Mouse (Mus musculus) neural tube, embryonic 11.5 days (tissue): ENCODE results near the gene Myh9. TPM values are rescaled to one million over a fixed set of nuclear protein-coding genes. Genes with fewer than 3 reads are reported as not detected.
A peak's percentile ranks its signal among the peaks of the same experiment; 100 is the strongest.

Source experiments
- ATAC-seq: fragments of 200-750 bp; cut with Nextera tagmentation; 2 replicates; pipeline ENCODE4 v1.8.0; 2017; ENCODE audit warnings: moderate number of reproducible peaks, mild to moderate bottlenecking, moderate TSS enrichment, moderate library complexity; ENCODE audit not compliant: insufficient read depth, low FRiP score, low TSS enrichment
- DNase-seq: peaks from one replicate; pipeline ENCODE4 v3.0.0-alpha.2; 2015; ENCODE audit warnings: low spot score
- H3K27ac ChIP-seq: fragments of 300-500 bp; sonication (generic); 2 replicates; pipeline ENCODE4 v1.5.1; 2014; ENCODE audit warnings: low read depth, mild to moderate bottlenecking, low read length
- H3K27me3 ChIP-seq: fragments of 300-500 bp; sonication (generic); 2 replicates; pipeline ENCODE4 v1.6.1; 2014; ENCODE audit warnings: mild to moderate bottlenecking, low read length, mixed read lengths; ENCODE audit not compliant: control insufficient read depth, insufficient read depth
- H3K36me3 ChIP-seq: fragments of 300-500 bp; sonication (generic); 2 replicates; pipeline ENCODE4 v1.6.1; 2014; ENCODE audit warnings: mild to moderate bottlenecking, low read length, moderate library complexity, mixed read lengths; ENCODE audit not compliant: control insufficient read depth, insufficient read depth
- H3K4me1 ChIP-seq: fragments of 300-500 bp; sonication (generic); 2 replicates; pipeline ENCODE4 v1.6.1; 2014; ENCODE audit warnings: low read length, mixed read lengths; ENCODE audit not compliant: control insufficient read depth, insufficient read depth
- H3K4me2 ChIP-seq: fragments of 300-500 bp; sonication (generic); 2 replicates; pipeline ENCODE4 v1.6.1; 2014; ENCODE audit warnings: low read depth, mild to moderate bottlenecking, moderate library complexity
- H3K4me3 ChIP-seq: fragments of 300-500 bp; sonication (generic); 2 replicates; pipeline ENCODE4 v1.5.1; 2014; ENCODE audit warnings: low read depth, low read length
- H3K9ac ChIP-seq: fragments of 300-500 bp; sonication (generic); 2 replicates; pipeline ENCODE4 v1.6.1; 2014; ENCODE audit warnings: mild to moderate bottlenecking, low read length
- H3K9me3 ChIP-seq: fragments of 300-500 bp; sonication (generic); 2 replicates; pipeline ENCODE4 v1.6.1; 2016; ENCODE audit warnings: low read length; ENCODE audit not compliant: control insufficient read depth
- WGBS: fragments of 180-500 bp; shearing (Covaris S2); extraction: QIAGEN DNeasy Blood & Tissue Kit; methylation state at CpG from one replicate; pipeline ENCODE4 v1.1.7; 2014; 5-methylcytosine and 5-hydroxymethylcytosine counted together
- polyA plus RNA-seq: library from polyadenylated mRNA; unstranded; fragments of >200 nt; fragmentation: Nextera tagmentation; extraction: Ambion mirVana; gene quantifications from 2 replicates; pipeline ENCODE4 v1.2.1, GENCODE M21; 2014

Myh9 gene
- polyA plus RNA-seq, 1 experiment from 2014 or later = 24.5 TPM

DNA sequence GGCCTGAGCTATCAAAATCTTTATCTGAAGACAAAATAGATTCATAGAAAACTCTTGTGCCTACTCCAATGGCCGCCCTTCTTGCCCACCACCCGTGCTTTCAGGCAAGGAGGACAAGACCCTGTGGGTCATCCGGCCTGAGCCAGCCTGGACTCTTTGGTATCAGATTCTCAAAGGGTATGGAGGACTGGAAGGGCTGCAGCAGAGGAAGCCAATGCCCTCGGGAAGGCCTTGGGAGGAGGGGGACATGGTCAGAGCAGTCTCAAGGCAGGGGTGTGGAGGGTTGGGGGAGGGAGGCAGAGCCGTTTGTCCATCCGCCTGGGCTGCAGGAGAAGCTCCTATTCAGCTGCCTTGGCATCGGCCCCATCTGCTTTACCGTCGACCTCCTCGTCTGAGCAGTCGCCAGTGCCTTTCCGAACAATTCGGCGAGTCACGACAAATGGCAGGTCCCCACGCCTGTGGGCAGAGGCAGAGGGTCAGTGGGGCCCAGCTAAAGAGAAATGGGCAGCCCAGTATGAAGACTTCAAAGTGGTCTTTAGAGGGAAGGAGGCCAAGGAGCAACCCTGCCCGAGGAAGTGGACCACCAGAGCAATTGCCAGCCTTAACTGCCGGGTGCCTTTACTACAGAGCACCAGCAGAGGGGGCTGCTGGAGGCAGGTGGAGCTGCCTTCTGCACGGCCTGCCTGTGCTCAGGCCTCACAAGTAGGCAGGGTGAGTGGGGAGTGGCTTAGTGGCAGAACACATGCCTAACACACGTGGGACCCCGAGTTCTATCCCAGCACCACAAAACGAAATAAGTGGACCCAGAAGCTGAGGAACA, 80.2 kb downstream of the Myh9 start:
- ATAC-seq (no peak), DNase-seq (peak; percentile 44)
- peaks cover 13% of the 10 kb centered on the region for H3K36me3 ChIP-seq
- H3K9ac ChIP-seq = no peak overlapping the region
- H3K4me2 ChIP-seq = no peak overlapping the region
- WGBS = 76% methylated on average over 22 of the region's 22 CpGs
- H3K9me3 ChIP-seq = no peaks in the 10 kb centered on the region
- H3K27ac ChIP-seq = no peak overlapping the region
- H3K4me3 ChIP-seq = no peak overlapping the region
- H3K4me1 ChIP-seq = no peaks in the 10 kb centered on the region
- no peaks in the 10 kb centered on the region for H3K27me3 ChIP-seq

DNA sequence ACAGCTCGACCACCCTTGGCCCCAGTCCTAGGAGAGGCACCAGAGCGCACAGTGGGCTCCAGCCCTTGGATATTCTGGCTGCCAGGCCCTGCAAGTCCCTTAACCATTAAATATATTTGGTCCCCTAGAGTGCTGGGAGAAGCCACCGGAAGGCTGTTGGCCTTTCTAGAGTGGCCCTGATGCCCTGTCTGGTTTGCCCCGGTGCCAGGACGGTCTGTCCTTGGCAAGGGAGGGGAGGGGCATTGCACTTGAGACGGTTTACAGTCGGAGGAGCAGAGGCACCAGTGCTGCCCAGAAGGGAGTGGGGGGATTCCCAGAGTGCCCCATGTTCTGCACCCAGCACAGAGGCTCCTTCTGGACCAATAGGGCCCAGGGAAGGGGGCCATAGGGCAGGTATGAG, 80.9 kb downstream of the Myh9 start:
- Histone ChIP-seq H3K27me3 (no peaks in the 10 kb centered on the region), H3K27ac (no peak overlapping the region), H3K9ac (no peak overlapping the region), H3K4me3 (no peak overlapping the region), H3K4me2 (no peak overlapping the region), H3K9me3 (no peaks in the 10 kb centered on the region), H3K4me1 (no peaks in the 10 kb centered on the region), H3K36me3 (peaks cover 9% of the 10 kb centered on the region)
- DNase-seq = no peak
- WGBS = 90% methylated on average over 7 of the region's 7 CpGs
- no peak for ATAC-seq

DNA sequence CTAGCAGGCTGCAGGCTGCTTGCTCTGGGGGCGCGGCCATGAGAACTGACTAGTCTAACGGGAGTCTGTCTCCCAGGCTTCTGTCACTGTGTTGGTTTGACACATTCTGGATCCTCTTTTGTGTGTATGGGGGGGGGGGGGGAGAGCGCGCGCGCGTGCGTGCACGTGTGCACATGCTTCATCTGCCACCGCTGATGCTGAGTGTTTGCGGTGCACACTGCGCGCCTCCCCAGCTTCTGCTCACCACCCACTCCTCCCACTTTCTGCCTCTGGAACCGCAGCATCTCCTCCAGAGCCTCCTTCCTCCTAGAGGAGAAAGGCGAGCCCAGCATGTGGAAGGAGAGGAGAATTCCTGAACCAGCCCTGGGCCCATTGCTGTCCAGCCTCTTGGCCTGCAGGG, 81.9 kb downstream of the Myh9 start:
- H3K27me3 ChIP-seq = no peaks in the 10 kb centered on the region
- no peaks in the 10 kb centered on the region for H3K4me1 ChIP-seq
- H3K9me3 ChIP-seq = no peaks in the 10 kb centered on the region
- no peak overlapping the region for H3K27ac ChIP-seq
- H3K4me3 ChIP-seq = no peak overlapping the region
- DNase-seq = no peak
- WGBS = 87% methylated on average over 11 of the region's 16 CpGs
- no peak overlapping the region for H3K9ac ChIP-seq
- H3K4me2 ChIP-seq = no peak overlapping the region
- H3K36me3 ChIP-seq = peaks cover 7% of the 10 kb centered on the region
- ATAC-seq = no peak

DNA sequence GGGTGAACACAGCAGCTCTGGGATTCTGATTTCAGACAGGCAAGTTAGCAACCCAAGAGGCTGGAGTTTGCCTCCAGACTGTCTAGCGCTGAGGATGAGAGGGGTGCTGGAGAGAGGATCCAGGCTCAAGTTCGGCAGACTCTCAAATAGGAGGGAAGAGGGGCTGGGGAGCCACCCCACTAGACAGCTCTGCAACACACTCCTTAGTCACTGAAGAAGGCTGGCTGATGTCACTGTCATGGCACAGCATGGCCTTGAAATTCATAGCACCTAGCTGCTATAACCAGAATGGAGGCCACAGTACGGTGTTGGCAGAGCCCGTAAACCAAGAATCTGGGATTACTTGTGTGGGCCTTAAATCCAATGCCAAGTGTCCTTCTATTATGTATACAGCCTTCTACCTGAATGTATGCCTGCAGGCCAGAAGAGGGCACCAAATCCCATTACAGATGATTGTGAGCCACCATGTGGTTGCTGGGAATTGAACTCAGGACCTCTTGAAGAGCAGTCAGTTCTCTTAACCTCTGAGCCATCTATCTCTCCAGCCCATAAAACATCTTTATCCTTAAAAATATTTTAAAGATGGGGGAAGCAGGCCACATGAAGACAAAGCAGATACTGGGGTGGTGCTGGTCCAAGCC, 84.3 kb downstream of the Myh9 start:
- DNase-seq = no peak
- H3K4me1 ChIP-seq = no peaks in the 10 kb centered on the region
- 85% methylated on average over 4 of the region's 4 CpGs for WGBS

DNA sequence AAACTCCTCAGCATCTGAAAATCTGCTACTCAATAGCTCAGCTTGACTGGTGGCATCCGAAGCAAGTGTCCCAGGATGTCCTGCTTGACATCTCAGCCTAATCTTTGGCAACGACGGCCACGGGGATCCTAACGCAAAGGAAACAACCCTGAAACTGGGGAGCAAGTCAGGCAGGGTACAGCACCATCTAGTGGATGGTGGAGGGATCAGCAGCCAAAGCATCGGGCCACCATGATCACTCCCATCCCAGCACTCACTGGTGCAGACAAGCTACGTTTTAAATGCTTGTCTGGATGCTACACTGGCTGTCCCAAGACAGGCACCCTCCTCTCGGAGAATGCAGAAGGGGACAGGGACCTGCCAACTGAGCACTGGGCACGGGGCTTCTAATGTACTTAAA, 85.1 kb downstream of the Myh9 start, which contains the start of gene Apol8:
Gene Apol8 (minus strand): TSS at position 156 of the 400 bp plus-strand sequence.
- DNase-seq (peak; percentile 64), ATAC-seq (no peak)
- no peaks in the 10 kb centered on the region for H3K27me3 ChIP-seq
- 11% methylated on average over 9 of the region's 9 CpGs for WGBS
- H3K27ac ChIP-seq = no peak within 1 kb of the TSS
- H3K36me3 ChIP-seq = no peaks in the 10 kb centered on the region; the same call in 1 of the 2 replicates
- no peak within 1 kb of the TSS for H3K4me3 ChIP-seq
- H3K9ac ChIP-seq = no peak within 1 kb of the TSS
- H3K4me1 ChIP-seq = no peaks in the 10 kb centered on the region
- H3K4me2 ChIP-seq = no peak within 1 kb of the TSS
- H3K9me3 ChIP-seq = no peaks in the 10 kb centered on the region

More for the DNA sequence above, 84.3 kb downstream of the Myh9 start:
- no peak for ATAC-seq
- H3K36me3 ChIP-seq = peaks cover 3% of the 10 kb centered on the region; the same call in 1 of the 2 replicates
- no peaks in the 10 kb centered on the region for H3K9me3 ChIP-seq
- H3K27ac ChIP-seq = no peak overlapping the region
- H3K4me3 ChIP-seq = no peak overlapping the region
- H3K27me3 ChIP-seq = no peaks in the 10 kb centered on the region
- H3K9ac ChIP-seq = no peak overlapping the region
- no peak overlapping the region for H3K4me2 ChIP-seq

DNA sequence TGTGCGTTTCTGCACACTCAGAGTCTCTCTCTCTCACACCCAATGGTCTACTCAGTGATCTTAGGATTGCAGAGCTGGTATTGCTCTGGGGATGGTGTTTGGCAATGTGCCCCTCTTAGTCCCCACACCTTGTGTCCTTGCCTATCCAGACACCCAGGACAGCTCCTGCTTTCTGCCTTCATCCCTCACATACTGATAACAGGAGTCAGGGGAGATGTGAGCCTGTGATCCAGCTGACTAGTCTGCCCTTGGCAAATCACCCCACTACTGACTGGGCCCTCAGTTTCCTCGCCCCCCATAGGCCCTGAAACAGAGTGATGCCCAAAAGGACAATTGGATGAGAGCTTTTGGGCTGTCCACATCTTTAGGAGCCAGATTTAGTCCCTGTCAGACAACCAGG, 85.9 kb downstream of the Myh9 start:
- Histone ChIP-seq H3K27ac (no peak overlapping the region), H3K36me3 (no peaks in the 10 kb centered on the region), H3K9me3 (no peaks in the 10 kb centered on the region), H3K4me2 (no peak overlapping the region), H3K4me3 (no peak overlapping the region), H3K9ac (no peak overlapping the region), H3K27me3 (no peaks in the 10 kb centered on the region), H3K4me1 (no peaks in the 10 kb centered on the region)
- ATAC-seq (no peak), DNase-seq (no peak)
- WGBS = 59% methylated on average over 2 of the region's 2 CpGs

DNA sequence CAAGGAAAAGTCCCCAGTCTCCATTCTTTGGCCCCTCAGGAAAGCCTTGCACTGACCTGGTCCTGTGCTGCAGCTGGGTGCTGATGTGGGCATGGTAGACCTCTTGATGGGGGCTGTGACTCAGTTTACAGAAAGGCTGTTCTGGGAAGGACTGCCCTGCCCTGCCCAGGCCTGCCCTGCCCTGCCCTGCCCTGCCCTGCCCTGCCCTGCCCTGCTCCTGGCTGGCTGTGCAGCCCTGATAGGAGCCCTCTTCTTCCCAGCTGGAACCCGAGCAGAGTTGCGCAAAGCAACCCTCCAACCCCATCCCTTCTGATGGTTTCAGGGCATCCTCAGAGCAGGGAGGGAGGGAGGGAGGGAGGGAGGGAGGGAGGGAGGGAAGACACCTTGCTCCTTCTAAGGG, 86.8 kb downstream of the Myh9 start:
- no peaks in the 10 kb centered on the region for H3K9me3 ChIP-seq
- no peaks in the 10 kb centered on the region for H3K36me3 ChIP-seq
- H3K4me1 ChIP-seq = no peaks in the 10 kb centered on the region
- no peak overlapping the region for H3K9ac ChIP-seq
- H3K4me2 ChIP-seq = no peak overlapping the region
- no CpG with 5 or more reads among the region's 2 CpGs for WGBS
- ATAC-seq = no peak
- no peaks in the 10 kb centered on the region for H3K27me3 ChIP-seq
- no peak overlapping the region for H3K4me3 ChIP-seq
- H3K27ac ChIP-seq = no peak overlapping the region
- DNase-seq = no peak

DNA sequence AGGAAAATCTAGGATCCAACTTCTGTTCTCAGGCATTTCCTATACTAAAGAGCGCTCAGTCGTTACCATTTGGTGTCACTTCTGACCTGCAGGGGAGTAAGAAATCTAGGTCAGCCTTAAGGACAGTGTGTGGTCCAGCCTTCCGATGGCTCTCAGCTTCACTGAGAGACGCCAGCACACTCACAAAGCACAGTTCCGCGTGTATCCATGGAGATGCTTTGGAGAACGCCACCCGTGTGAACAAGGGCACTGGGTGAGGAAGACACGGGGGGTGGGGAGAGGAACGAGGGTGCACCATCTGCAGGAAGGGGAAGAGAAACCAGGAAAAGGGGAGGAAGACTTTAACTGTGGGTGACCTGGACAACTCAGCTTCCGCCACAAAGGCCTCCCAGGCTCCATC, 89.5 kb downstream of the Myh9 start:
- Histone ChIP-seq H3K9me3 (no peaks in the 10 kb centered on the region), H3K4me1 (no peaks in the 10 kb centered on the region), H3K27ac (no peak overlapping the region), H3K9ac (no peak overlapping the region), H3K27me3 (no peaks in the 10 kb centered on the region), H3K36me3 (no peaks in the 10 kb centered on the region), H3K4me2 (no peak overlapping the region), H3K4me3 (no peak overlapping the region)
- no peak for ATAC-seq
- 62% methylated on average over 11 of the region's 11 CpGs for WGBS
- no peak for DNase-seq

DNA sequence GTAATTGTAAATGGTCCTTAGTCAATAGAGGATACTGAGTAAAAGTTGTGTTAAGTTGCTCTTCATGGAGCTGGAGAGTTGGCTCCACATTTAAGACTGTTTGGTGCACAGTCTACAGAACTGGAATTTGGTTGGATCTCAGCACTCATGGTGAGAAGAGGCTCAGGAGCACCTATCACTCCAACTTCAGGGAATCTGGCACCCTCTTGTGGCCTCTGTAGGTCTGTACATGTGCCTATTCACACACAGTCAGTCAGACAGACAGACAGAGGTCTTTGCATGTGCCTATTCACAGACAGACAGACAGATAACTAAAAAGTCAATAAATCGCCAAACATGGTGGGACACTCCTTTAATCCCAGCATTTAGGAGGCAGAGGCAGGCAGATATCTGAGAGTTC, 91.5 kb downstream of the Myh9 start:
- no peaks in the 10 kb centered on the region for H3K4me1 ChIP-seq
- DNase-seq (no peak), ATAC-seq (no peak)
- H3K9me3 ChIP-seq = no peaks in the 10 kb centered on the region
- H3K4me3 ChIP-seq = no peak overlapping the region
- no peaks in the 10 kb centered on the region for H3K27me3 ChIP-seq
- no peak overlapping the region for H3K4me2 ChIP-seq
- H3K36me3 ChIP-seq = no peaks in the 10 kb centered on the region
- WGBS = 34% methylated on average over 1 of the region's 1 CpGs
- no peak overlapping the region for H3K9ac ChIP-seq
- H3K27ac ChIP-seq = no peak overlapping the region
